Mouse (Mus musculus): ENCODE measurements around the gene Plaur.

DNA sequence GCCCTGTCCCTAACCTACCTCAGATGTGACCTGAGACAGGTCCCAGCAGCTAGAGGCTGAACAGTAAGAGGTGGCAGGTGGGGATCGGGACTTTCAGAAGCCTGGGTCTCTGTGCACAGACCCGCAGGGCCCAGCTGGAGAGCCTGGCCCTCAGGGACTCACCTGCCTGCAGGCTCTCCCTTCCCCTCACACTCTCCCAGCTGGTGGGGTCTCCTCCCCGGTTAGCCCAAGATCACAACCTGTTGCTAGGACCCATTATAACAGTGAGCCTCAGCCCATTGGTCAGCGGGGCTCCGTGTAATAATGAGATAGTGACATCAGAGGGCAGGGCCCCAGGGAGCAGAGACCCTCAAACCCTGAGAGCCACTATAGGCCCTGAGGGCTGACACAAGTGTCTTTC, 27.0 kb upstream of the Plaur start:
- TF ChIP-seq CTCF (IDR thresholded peaks at IDR 0.05; ENCODE audit: insufficient read depth, low read length) (no peak), POLR2A (IDR thresholded peaks at IDR 0.05; ENCODE audit: borderline replicate concordance, extremely low read depth, low read depth, low read length) (no peak)

Measured in lung, adult 2 months (tissue).